Mouse (Mus musculus) ovary, postnatal 10 days (tissue): ENCODE measurements at regions not wholly inside any gene's neighbourhood (a gene's known extent, or its start where the extent isn't known, plus 50 kb on each side); places are given as distances from the start of the nearest gene placed in this dataset.

Experiments used
- DNase-seq: peaks from one replicate; pipeline ENCODE4 v3.0.0; 2022; ENCODE audit warnings: low spot score

- no peak for DNase-seq
These were observed 115.0 kb upstream of the Ccdc54 start for GRCm38 (mm10) chr16:50705921-50706320.

DNA sequence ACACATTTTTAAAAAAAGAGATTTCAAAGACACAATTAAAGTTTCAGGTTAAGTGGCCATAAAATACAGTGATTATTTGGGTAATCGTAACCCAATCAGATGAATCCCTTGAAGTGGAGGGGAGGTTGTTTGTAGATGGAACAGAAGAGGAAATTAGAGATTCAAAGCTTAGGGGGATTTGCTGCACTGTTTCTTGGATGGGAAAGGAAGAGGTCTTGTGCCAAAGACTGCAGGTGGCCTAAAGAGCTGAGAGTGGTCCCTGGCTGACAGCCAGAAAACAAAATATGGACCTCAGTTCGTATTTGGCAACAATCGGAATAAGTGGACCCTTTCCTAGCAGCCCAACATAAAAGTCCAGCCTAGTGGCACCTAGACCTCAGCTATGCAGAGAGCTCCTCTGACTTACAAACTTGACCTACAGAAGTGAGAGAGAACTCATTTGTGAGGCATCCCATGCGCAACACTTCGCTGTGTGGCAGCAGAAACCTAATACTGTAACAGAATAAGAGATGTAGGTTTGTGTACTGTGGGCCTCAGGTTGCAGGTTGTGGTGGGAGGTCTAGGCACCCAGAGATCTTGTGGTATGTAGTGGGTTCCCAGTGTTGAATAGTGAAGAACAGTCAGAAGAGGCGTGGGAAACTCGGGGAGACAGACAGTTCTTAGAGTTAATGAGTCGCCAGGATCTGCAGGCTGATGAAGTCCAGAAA, 110.0 kb upstream of the Ccdc54 start:
- no peak for DNase-seq

DNA sequence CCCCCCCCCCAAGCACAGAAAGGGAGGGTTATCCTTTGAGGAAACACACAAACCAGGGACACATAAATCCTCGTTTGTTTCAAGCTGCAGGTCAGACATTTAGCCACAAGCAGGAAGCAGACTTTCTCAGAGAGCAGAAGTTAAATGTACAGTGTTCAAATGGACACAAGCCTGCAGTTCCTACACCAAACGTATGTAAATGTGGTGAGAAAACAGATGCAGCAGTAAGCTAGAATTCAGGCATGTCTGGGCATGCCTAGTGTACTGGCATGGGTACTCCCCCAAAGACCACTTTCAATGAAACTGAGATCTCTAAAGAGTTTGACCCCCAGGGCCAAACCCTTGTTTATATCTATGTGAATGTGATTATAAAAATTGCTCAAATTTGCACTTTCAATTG, 109.2 kb upstream of the Ccdc54 start:
- DNase-seq: no peak

DNA sequence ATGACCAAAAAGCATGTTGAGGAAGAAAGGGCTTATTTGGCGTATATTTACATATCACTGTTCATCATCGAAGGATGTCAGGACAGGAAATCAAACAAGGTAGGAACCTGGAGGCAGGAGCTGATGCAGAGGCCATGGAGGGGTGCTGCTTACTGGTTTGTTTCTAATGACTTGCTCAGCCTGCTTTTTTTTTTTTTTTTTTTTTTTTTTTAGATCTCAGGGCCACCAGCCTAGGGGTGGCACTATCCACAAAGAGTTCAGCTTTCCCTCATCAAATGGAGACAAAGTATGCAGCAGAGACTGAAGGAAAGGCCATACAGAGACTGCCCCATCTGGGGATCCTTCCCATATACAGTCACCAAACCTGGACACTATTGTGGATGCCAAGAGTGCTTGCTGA, 106.8 kb upstream of the Ccdc54 start:
- DNase-seq: no peak

DNA sequence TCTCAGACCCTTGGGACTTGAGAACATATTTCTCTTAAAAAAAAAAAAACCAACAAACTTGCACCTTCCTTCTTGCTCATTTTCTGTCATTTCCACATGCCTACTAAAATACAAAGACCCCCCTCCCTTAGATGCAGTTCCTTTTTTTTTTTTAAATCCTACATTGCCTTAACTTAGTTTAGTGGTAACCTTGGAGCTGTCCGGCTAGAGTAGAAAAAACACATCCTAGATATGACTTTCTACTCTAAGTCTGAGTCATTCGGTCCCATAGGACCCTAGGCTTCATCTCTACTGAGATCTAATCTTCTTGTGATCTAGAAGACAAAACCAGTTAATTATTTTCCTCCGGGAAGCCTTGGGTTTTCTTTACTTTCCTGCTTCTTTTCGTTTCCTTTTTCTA, 105.1 kb upstream of the Ccdc54 start:
- DNase-seq: no peak

DNA sequence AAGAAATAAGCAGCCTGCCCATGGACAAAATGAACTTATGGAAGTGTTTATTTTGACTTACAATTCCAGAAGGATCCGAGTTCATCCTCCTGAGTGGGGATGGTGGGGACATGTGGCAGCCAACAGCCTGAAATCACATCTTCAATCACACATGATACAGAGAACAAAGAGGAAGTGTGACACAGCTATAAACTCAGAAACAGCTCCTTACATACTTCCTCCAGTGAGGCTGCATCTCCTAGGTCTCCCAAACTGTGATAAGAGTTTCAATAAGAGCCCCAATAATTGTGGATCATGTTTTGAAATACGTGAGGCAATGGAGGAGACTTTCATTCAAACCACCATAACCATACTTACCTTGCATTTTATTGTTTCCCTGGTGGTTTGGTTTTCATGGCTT, 103.1 kb upstream of the Ccdc54 start:
- DNase-seq: no peak

DNA sequence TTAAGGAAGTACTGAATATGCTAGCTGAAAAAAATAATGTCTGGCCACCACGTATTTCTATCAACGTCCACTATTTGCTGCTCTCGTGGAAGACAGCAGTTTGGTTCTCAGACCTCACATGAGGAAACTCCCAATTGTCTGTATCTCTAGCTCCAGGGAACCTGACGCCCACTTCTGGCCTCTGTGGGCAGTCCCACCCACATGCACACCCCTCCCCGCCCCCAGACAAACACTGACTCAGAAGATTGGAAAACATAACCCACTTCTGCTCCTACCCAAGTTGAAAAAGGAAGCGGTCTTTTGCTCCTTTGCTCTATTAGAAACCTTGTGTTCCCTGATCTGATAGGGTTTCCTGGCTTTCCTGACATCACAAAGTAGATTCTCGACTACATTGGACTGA, 99.9 kb upstream of the Ccdc54 start:
- DNase-seq: no peak

DNA sequence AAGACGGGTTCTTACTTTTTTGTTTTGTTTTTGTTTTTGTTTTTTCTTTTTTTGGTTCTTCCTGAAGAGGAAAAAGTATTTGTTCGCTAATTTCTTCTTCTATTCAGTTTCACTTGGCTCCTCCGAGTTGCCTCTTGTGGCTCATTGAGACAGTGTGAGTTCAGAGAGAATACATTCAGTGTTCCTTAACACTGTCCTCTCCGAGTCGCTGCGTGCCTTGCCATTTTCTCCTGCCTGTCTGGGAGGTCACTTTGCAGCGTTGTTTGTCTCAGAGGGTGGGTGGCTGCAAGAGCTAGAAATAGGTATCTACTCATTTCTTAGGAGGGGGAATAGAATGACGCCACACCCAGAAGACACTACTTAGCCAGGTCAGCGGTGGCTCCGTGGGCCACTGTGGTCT, 98.6 kb upstream of the Ccdc54 start:
- DNase-seq: no peak

DNA sequence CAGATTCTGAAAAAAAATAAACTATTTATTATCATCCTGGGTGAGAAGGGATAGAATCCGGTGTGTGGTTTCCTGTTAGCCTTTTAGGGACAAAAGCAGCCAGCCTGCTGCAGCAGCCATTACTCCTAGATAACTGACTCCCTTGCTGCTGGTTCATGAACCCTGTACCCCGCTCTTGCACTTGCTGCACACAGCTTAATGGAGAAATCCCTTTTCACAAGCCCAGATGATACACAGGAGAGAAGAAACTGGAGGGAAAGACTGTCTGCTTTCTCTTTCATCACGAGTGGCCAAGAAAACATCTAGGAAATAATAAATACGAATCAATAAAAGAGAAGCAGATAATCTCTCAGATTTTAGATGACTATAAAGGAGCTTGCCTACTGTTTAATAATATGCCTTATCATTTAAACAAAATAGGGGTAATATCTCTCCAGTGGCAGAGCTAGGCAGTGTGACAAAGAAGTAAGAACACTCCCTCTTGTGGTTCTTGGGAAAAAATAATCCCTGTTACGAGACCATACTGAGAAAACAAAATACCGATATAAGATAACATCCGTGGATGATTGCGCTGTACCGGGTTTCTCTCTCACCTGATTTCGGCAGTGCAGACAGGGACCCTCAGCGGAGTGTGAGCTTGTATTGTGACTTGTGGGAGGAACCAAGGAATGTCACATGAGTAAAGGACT, 98.0 kb upstream of the Ccdc54 start:
- DNase-seq: no peak

DNA sequence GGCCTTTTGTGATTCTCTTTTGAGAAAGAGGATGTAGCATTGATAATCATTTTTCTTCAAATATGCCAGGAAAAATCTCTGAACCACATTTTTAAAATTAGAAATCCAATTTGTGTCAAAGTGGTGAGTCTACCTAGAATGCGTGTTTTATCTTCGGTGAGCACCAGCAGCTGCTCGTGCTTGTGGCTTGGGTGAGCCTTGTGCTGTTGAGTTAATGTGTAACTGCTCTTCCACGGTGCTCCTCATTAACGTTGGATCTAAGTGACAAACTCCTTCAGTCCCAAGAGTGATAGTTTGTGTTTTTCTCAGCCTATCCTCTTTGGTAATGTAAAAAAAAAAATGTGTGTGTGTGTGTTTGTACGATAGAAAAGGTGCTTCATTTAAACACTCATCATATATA, 88.7 kb upstream of the Ccdc54 start:
- no peak for DNase-seq

GRCm38 (mm10) chr16:50673339-50673738, 82.4 kb upstream of the Ccdc54 start:
- no peak for DNase-seq

- no peak for DNase-seq
These were observed 81.8 kb upstream of the Ccdc54 start for GRCm38 (mm10) chr16:50672713-50673112.

DNA sequence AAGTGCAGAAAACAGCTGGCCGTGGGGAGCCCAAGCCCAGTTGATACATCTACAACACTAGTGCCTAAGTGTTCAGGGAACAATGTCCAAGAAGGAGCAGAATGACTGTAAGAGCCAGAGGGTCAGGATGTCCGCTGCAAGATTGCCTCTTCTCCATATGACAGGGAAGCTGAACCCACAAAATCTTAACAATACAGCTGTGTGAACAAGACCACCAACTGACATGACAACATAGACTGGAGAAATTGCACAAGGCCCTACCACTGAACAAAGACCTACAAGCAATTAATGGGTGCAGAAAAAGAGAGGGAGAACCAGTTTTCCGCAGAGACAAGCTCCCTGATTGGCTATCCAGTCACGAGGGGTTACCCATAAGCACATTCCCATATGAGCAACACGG, 80.2 kb upstream of the Ccdc54 start:
- DNase-seq: no peak

DNA sequence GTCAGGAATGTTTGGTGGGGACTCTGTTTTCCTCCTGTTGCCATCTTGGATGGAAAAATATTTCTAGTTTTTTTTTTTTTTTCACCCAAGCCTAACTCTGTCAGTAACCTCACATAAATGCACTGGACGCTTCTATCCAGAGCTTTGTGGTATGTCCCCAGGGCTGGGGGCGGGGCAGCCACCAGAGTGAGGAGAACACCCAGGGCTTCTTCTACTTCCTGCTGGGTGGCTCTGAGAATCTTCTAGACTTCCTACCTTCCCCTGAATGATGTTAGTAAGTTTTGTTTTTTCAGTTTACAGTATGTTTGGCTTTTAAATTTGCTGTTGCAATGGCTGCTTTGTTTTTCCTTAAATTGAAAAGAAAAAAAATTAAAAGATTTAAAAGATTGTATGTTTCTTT, 73.3 kb upstream of the Ccdc54 start:
- DNase-seq: no peak
